Mouse (Mus musculus): ENCODE data around the gene Rhog.

Gene Rhog

DNA sequence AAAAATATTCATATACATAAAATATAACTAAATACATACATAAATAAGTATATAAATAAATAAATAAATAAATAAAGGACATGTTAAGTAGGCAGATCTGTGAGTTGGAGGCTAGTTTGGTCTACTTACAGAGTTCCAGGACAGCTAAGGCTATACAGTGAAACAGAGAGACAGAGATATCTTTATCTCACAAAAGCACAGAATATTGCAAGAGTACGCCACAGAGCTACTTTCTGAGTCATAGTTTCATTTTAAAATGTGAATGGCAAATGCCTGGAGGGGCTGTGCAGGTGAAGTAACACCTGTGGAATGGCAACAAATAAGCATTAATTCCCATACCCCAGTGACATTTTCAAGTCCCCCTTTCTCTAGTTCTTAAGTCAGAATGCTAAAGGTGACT is 2.2 kb downstream of the Rhog start:
- in situ Hi-C loops (cut with MboI, MseI): no loop called here

GRCm38 (mm10) chr7:102250631-102251214 is 5.1 kb downstream of the Rhog start:
- in situ Hi-C loops (cut with MboI, MseI): no loop called here

DNA sequence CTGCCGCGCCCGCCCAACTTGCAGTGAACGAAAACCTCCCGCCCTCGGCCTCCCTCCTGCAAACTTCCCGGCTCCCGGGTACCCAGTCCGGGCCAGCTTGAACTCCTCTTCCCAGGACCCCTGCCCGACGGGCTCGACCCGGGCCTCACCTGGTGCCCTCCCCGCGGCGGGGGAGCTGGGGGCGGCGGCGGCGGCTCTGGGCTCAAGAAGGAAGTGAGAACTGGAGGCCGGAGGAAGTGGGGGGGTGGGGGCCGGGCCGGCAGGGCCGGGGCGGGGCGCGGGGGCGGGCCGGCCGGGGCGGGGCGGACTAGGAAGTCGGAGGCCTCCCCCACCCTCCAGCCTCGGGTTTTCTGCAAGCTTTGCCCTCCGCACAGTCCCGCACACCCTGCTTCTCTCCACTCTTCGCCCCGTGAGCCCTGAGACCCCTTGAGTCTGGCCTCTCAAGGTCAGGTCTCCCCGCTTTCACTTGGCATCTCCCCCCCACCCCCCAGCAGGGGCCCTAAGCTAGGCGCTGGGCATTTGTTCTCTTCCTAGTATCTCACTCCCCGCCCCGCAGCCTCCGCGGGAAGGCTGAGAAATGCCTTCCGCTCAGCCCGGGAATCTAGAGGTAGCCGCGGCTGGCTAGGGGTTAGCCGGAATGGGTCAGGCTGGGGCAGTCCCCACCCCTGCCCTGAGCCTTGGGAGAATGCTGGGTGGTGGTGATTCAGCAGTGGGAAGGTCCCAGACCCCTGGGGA is 5.8 kb downstream of the Rhog start:
- in situ Hi-C loops (cut with MboI, MseI): loop anchor here in 1 of 2 experiments (5.0 kb wide), 1 partner anchor 43 kb away; no protein-coding TSS in a partner anchor

GRCm38 (mm10) chr7:102249531-102249895 is 6.3 kb downstream of the Rhog start:
- in situ Hi-C loops (cut with MboI, MseI): loop anchor here in 1 of 2 experiments (5.0 kb wide), 1 partner anchor 42 kb away; no protein-coding TSS in a partner anchor

DNA sequence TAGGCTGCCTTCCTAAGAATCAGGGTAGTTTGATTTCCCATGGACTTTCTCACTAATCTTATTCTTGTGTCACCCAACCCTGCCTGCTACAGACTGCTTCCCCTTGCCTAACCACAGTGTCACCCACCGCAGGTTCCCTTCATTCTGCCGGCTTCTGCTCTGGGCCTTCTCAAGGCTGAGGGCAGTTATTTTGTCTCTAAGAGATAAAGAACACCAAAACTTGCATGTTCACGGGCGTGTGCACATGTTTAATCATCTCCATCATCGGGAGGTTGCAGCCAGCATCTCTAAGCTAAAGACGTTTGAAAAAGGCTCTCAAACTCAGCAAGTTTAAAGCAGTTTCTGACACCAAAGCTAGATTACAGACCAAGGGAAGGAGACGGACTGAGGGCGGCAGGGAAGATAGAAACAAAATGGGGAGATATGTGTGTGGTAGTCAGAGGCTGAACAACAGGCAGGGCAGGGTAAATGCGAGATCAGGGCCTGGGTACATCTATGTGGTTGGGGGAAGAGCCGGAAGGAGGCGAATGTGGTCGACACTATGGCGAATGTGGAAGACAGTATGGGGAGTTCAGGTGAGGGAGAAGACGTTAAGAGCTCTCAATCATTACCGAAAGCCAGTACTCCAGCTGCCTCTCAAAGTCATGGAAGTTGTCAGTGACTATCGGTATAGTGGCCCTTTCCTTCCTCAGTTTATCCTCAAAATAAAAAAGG is 7.0 kb downstream of the Rhog start:
- in situ Hi-C loops (cut with MboI, MseI): loop anchor here in 1 of 2 experiments (5.0 kb wide), 1 partner anchor 42 kb away; no protein-coding TSS in a partner anchor

DNA sequence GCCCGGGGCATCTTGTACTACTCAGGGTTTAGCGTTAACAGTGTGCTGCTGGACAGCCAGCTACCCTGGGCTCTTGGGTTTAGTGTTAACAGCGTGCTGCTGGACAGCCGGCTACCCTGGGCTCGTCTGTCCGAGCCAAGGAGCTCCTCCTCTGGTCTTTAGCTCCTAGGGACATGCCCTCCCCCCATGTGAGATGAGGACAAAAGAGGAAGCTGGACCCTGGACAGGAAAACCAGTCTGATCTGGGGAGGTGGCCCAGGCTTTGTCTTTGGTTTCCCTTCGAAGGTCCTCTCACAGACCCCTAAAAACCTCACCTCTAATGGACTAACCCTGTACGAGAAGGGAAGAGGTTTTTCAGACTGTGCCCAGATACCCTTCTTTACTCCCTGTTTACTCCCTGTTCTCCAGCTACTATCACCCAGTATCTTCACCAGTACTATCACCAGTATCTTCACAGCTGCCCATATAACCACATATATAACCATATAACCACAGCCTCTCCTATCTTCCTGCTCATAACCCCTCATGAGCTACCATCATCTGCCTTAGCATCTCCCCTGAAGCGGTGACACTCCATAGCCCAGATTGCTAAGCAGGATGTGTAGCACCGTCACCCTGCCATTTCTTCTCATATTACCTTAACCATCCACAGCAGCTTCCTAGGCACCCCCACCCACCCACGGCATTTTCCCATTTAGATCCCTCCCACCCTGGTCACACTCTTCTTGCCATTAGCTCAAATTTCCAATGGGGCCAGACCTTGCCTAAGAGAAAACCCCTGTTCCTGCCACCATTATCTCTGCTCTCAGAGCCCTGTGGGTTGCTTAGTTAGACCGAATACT is 8.7 kb downstream of the Rhog start:
- in situ Hi-C loops (cut with MboI, MseI): loop anchor here in 1 of 2 experiments (5.0 kb wide), 1 partner anchor 40 kb away; no protein-coding TSS in a partner anchor

GRCm38 (mm10) chr7:102246265-102246664 is 9.6 kb downstream of the Rhog start:
- in situ Hi-C loops (cut with MboI, MseI): loop anchor here in 1 of 2 experiments (5.0 kb wide), 1 partner anchor 39 kb away; no protein-coding TSS in a partner anchor

GRCm38 (mm10) chr7:102245775-102246174 is 10.1 kb downstream of the Rhog start:
- in situ Hi-C loops (cut with MboI, MseI): loop anchor here in 1 of 2 experiments (5.0 kb wide), 1 partner anchor 38 kb away; no protein-coding TSS in a partner anchor

- in situ Hi-C loops (cut with MboI, MseI): loop anchor here in 1 of 2 experiments (5.0 kb wide), 1 partner anchor 38 kb away; no protein-coding TSS in a partner anchor
Measured at GRCm38 (mm10) chr7:102244782-102245535, 10.9 kb downstream of the Rhog start.

- in situ Hi-C loops (cut with MboI, MseI): no loop called here
Measured at GRCm38 (mm10) chr7:102243870-102244269, 12.0 kb downstream of the Rhog start.

DNA sequence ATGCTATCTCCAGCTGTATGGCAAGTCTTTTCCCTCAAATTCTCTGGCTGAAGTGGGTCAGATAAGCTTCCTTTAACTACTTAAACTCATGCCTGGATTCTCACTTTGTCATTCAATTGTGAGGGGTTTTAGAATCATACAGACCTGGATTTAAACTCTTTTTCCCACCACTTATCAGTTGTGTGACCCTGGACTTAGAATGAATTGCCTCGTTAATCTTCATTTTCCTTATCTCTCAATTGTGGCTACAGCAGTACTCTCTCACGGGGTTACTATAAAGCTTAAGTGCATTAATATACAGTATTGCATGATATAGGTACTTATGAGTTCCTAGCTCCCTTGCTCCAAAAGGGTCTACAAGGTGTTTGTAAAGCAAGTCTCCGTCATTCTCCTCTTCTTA is 12.9 kb downstream of the Rhog start:
- in situ Hi-C loops (cut with MboI, MseI): no loop called here

DNA sequence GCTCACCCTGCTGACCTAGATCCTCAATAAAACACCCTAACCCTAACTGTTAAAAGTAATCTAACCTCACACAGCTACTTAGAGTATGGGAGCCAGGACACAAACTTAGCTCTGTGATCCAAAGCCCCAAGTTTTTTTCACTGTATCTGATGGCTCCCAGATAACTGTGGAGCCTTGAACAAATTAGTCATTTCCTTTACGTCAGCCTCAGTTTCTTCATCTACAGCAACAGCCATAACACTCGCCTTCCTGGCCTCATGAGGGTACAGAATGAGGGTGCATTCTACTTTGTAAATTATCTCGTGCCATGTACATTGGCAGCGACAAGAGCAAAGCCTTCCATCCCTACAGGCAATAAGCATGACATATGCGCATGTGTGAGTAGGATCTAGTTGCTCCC is 13.5 kb downstream of the Rhog start:
- in situ Hi-C loops (cut with MboI, MseI): no loop called here

GRCm38 (mm10) chr7:102239591-102239990 is 16.3 kb downstream of the Rhog start:
- in situ Hi-C loops (cut with MboI, MseI): no loop called here

DNA sequence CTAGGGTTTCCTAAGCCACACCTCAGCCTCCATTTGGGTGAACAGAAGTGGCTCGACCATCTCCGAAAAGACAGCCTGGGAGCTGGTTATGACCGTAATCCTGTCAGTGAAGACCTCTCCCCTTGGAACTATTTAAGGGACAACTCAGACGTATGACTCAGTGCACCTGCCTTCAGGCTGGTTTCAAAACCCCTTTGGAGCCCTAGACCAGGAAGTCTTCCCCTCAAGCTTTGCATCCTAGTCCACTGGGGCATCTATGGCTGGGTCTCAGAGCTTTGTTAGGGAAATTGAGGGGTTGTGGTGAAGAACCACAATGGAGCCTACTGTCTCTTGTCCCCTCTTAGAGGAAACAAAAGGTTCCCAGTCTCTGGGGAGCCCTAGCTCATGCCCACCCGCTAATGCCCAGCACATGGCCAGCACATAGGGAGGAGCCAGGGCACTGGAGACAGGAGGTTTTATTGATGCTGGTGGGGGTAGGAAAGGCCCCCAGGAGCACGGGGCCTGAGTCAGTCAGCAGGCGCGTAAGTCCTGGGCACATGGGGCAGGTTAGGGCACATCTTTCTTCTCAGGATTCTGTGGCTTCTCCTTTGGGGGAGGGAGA is 17.1 kb downstream of the Rhog start:
- in situ Hi-C loops (cut with MboI, MseI): no loop called here

DNA sequence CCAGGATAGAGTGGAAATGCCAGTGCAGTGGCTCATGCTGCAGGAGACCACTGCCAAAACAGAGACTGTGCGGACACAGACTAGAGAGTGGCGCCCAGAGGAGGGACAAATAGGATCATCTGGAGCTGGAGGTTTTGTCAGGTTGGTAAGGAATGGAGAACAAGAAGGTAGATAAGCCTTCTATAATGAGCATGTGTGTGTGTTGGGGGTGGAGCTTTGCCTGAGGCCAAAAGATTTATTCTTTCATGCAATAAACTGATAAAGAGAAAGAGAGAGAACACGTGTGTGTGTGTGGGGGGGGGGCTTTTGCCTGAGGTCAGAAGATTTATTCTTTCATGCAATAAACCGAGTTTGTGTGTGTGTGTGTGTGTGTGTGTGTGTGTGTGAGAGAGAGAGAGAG is 22.8 kb downstream of the Rhog start:
- in situ Hi-C loops (cut with MboI, MseI): no loop called here

DNA sequence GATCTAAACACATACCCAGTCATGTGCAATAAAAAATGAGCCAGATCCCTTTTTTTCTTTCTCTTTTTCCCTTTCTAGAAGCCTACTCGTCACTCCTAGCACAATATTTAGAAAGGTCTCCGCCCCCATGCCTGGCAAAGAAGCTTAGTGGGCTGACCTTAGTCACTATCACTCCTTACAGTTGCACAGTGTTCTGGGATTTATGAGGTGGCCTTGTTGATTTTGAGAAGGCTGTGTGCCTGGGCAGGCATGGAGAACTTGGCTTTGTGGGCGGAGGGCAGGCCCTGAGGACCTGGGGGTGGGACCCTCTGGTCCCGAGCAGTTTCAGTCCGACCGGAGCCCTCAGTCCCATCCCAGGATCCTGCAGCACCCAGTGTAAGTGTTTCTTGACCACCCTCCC is 26.0 kb downstream of the Rhog start:
- in situ Hi-C loops (cut with MboI, MseI): no loop called here

- in situ Hi-C loops (cut with MboI, MseI): no loop called here
Measured at GRCm38 (mm10) chr7:102228049-102228670, 27.7 kb downstream of the Rhog start.

DNA sequence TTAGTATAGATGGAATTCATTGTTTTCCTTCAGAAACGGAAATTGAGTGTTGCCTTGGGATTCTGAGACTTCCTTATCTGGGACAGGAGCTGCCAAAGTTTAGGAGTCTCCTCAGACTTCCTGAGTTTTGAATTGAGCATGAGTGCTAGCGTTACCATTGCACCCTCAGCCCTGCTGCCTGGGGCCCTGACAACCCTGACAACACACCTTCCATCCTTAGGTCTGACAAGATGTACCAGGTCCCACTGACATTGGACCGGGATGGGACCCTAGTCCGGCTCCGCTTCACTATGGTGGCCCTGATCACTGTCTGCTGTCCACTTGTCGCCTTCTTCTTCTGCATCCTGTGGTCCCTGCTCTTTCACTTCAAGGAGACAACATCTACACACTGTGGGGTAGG is 29.8 kb downstream of the Rhog start:
- in situ Hi-C loops (cut with MboI, MseI): no loop called here

DNA sequence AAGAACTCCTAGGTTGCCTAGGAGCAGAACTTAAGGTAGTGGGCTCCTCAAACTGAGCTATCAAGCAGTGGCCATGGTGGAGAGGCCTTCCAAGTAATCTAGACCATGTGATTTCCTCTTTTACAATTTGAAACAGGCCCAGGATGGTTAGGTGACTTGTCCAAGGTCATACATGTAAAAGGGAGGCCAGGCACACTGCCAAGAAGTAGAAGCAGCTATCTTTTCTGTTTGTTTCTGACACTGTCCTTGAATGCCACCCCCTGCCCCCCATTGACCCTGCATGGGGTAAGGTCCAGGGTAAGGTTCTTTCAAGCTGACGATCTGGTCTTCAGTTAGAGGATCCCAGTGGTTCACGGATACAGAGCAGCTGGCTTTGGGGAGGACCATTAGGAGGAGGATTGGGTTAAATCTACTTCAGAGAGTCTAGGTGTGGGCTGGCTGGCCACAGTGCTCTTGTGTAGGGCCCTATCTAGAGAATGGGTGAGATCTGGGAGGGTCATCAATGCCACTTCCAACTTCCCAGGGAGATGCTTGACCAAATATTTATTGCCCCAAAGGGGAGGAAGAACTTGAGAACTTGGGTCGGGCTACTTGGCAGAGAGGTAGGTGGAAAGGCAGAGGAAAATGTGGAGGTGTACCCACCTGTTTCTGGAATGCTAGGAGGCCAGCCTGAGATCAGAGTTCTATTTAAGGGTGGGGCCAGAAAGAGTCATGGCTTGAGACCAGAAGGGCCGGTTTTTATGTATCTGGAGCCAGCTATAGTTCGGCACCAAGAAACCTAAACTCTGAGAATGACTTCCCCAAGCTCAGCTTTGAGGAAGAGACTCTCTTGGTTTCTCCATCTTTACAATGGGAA is 31.7 kb downstream of the Rhog start:
- in situ Hi-C loops (cut with MboI, MseI): no loop called here

All from T-helper 17 cell (primary cell).